Mouse (Mus musculus): Measurements from ENCODE around the gene Rab3ip. TPM values are rescaled to one million over a fixed set of nuclear protein-coding genes. Genes with fewer than 3 reads are reported as not detected.

Rab3ip gene
- polyA plus RNA-seq, 1 experiment from 2014 or later, result 31.1 TPM

- ATAC-seq (ENCODE audit: borderline replicate concordance, extremely low read depth, low FRiP score, low TSS enrichment), result no peak
- H3K27ac ChIP-seq, result no peak overlapping the region
- 94% methylated on average over 8 of the region's 8 CpGs for WGBS
Observed at GRCm38 (mm10) chr10:116915286-116915685, 35.3 kb downstream of the Rab3ip start.

DNA sequence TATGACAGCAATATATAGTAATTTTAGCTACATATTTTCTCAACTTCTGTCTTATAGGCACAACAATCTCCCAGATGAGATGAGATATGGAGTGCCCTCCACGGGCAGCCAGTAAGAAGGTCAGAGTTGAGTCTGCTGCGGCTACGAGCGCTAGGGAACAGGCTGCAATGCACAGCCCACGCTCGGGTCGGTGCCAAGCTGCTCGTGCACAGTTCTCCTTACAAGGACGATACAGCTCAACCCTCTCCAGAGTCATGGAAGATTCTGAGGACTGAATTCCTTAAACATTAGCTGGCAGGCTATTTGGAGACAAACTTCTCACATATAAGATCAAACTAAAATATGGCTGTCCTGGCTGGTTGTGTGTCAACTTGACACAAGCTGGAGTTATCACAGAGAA lies 36.0 kb downstream of the Rab3ip start:
- Histone ChIP-seq H3K9me3 (no peaks in the 10 kb centered on the region), H3K4me3 (no peak overlapping the region), H3K36me3 (peaks cover 23% of the 10 kb centered on the region), H3K4me1 (no peaks in the 10 kb centered on the region), H3K4me2 (no peak overlapping the region), H3K27me3 (no peaks in the 10 kb centered on the region), H3K9ac (no peak overlapping the region), H3K27ac (no peak overlapping the region)
- ATAC-seq (ENCODE audit: borderline replicate concordance, extremely low read depth, low FRiP score, low TSS enrichment), result no peak
- WGBS, result 73% methylated on average over 9 of the region's 9 CpGs

More at GRCm38 (mm10) chr10:116915286-116915685, 35.3 kb downstream of the Rab3ip start:
- no peak overlapping the region for H3K4me2 ChIP-seq
- H3K36me3 ChIP-seq, result peaks cover 16% of the 10 kb centered on the region
- no peak overlapping the region for H3K9ac ChIP-seq
- no peaks in the 10 kb centered on the region for H3K27me3 ChIP-seq
- no peaks in the 10 kb centered on the region for H3K4me1 ChIP-seq
- H3K4me3 ChIP-seq, result no peak overlapping the region
- H3K9me3 ChIP-seq, result no peaks in the 10 kb centered on the region

GRCm38 (mm10) chr10:116913647-116914273 lies 36.8 kb downstream of the Rab3ip start:
- peaks cover 30% of the 10 kb centered on the region for H3K36me3 ChIP-seq
- 70% methylated on average over 17 of the region's 17 CpGs for WGBS

GRCm38 (mm10) chr10:116912850-116913249 lies 37.7 kb downstream of the Rab3ip start:
- H3K27me3 ChIP-seq, result no peaks in the 10 kb centered on the region
- WGBS, result 79% methylated on average over 9 of the region's 9 CpGs
- no peak overlapping the region for H3K4me3 ChIP-seq
- H3K9me3 ChIP-seq, result no peaks in the 10 kb centered on the region
- no peak overlapping the region for H3K4me2 ChIP-seq
- peaks cover 30% of the 10 kb centered on the region for H3K36me3 ChIP-seq
- no peaks in the 10 kb centered on the region for H3K4me1 ChIP-seq
- H3K27ac ChIP-seq, result no peak overlapping the region
- H3K9ac ChIP-seq, result no peak overlapping the region
- no peak for ATAC-seq (ENCODE audit: borderline replicate concordance, extremely low read depth, low FRiP score, low TSS enrichment)

More at GRCm38 (mm10) chr10:116913647-116914273, 36.8 kb downstream of the Rab3ip start:
- Histone ChIP-seq H3K9me3 (no peaks in the 10 kb centered on the region), H3K27me3 (no peaks in the 10 kb centered on the region), H3K4me2 (no peak overlapping the region), H3K9ac (no peak overlapping the region), H3K4me1 (no peaks in the 10 kb centered on the region), H3K27ac (no peak overlapping the region), H3K4me3 (no peak overlapping the region)
- no peak for ATAC-seq (ENCODE audit: borderline replicate concordance, extremely low read depth, low FRiP score, low TSS enrichment)

- Histone ChIP-seq H3K27ac (no peak overlapping the region), H3K9ac (no peak overlapping the region), H3K27me3 (no peaks in the 10 kb centered on the region), H3K4me2 (no peak overlapping the region), H3K4me3 (no peak overlapping the region), H3K36me3 (peaks cover 46% of the 10 kb centered on the region), H3K9me3 (no peaks in the 10 kb centered on the region), H3K4me1 (no peaks in the 10 kb centered on the region)
- no peak for ATAC-seq (ENCODE audit: borderline replicate concordance, extremely low read depth, low FRiP score, low TSS enrichment)
- 66% methylated on average over 15 of the region's 15 CpGs for WGBS
Observed at GRCm38 (mm10) chr10:116908901-116909642, 41.5 kb downstream of the Rab3ip start.

- H3K27ac ChIP-seq, result no peak overlapping the region
- H3K36me3 ChIP-seq, result peaks cover 43% of the 10 kb centered on the region
- H3K4me3 ChIP-seq, result no peak overlapping the region
- ATAC-seq (ENCODE audit: borderline replicate concordance, extremely low read depth, low FRiP score, low TSS enrichment), result no peak
- no peaks in the 10 kb centered on the region for H3K9me3 ChIP-seq
- H3K9ac ChIP-seq, result no peak overlapping the region
- H3K4me1 ChIP-seq, result no peaks in the 10 kb centered on the region
- WGBS, result 84% methylated on average over 9 of the region's 9 CpGs
- no peaks in the 10 kb centered on the region for H3K27me3 ChIP-seq
- H3K4me2 ChIP-seq, result no peak overlapping the region
Observed at GRCm38 (mm10) chr10:116906794-116907193, 43.8 kb downstream of the Rab3ip start.

DNA sequence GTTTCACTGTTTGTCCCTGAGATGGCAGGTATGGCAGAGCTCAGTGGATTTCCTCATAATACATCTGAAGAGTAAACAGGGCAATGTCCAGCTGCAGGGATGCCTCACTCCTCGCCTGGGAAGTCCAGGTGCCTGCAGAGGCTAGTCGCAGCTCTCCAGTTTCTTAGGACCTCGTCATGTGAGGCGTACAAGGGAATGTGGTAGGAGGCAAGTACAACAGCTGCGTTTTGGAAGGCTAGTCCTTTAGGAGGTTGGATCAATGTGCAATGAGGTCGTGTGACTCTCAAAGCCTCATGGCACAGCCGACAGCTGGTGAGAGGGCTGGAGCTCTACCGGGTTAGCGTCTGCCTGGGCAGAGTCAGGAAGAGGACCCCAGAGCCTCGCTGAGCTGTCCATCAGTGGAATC lies 46.1 kb downstream of the Rab3ip start:
- 81% methylated on average over 10 of the region's 10 CpGs for WGBS
- no peak overlapping the region for H3K27ac ChIP-seq
- ATAC-seq (ENCODE audit: borderline replicate concordance, extremely low read depth, low FRiP score, low TSS enrichment), result no peak
- no peak overlapping the region for H3K4me3 ChIP-seq
- no peaks in the 10 kb centered on the region for H3K9me3 ChIP-seq
- no peak overlapping the region for H3K4me2 ChIP-seq
- peaks cover 30% of the 10 kb centered on the region for H3K36me3 ChIP-seq
- no peaks in the 10 kb centered on the region for H3K27me3 ChIP-seq
- no peak overlapping the region for H3K9ac ChIP-seq
- no peaks in the 10 kb centered on the region for H3K4me1 ChIP-seq

GRCm38 (mm10) chr10:116896336-116897177 lies 54.0 kb downstream of the Rab3ip start, which contains the start of gene Myrfl:
Gene Myrfl, minus strand, starts transcription at chr10:116896919.
- Histone ChIP-seq H3K9ac (no peak within 1 kb of the TSS), H3K36me3 (no peaks in the 10 kb centered on the region), H3K27me3 (no peaks in the 10 kb centered on the region), H3K4me1 (no peaks in the 10 kb centered on the region), H3K4me3 (no peak within 1 kb of the TSS), H3K9me3 (no peaks in the 10 kb centered on the region), H3K27ac (no peak within 1 kb of the TSS), H3K4me2 (no peak within 1 kb of the TSS)
- 78% methylated on average over 17 of the region's 17 CpGs for WGBS
- no peak for ATAC-seq (ENCODE audit: borderline replicate concordance, extremely low read depth, low FRiP score, low TSS enrichment)

DNA sequence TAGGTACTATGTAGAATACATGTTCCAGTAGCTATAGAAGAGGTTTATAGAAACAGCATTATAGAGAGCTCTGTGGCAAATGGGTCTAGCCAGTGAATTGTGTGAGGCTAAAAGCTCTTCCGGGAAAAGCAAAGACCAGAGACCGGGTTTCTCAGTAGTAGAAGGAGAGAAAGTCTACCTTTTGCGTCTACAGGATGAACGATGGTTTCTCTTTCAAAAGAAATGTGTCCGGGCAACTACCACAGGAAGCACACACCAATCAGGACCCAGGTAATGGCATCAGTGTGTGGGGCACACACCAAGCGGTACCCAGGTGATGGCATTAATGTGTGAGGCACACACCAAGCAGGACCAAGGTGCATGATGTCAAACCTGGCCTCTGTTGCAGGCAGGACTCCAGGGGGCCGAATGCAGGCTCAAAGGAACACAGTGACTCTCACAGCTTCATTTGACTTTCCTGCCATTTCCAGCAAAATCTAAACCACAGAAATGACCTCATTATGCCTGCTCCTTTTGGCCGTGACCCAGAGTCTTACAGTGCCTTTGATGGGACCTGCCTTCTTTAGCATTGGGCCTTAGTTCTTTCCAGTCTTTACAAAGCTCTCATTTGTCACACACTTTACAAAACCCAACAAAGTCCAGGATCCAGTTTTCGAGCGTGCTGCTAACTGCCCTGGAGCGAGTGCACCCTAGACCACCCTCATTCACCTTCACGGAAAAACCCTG lies 55.3 kb downstream of the Rab3ip start:
- no peak overlapping the region for H3K4me3 ChIP-seq
- H3K9ac ChIP-seq, result no peak overlapping the region
- H3K9me3 ChIP-seq, result no peaks in the 10 kb centered on the region
- ATAC-seq (ENCODE audit: borderline replicate concordance, extremely low read depth, low FRiP score, low TSS enrichment), result no peak
- no peak overlapping the region for H3K4me2 ChIP-seq
- H3K27me3 ChIP-seq, result no peaks in the 10 kb centered on the region
- H3K4me1 ChIP-seq, result no peaks in the 10 kb centered on the region
- WGBS, result 87% methylated on average over 12 of the region's 12 CpGs
- H3K36me3 ChIP-seq, result no peaks in the 10 kb centered on the region
- H3K27ac ChIP-seq, result no peak overlapping the region

DNA sequence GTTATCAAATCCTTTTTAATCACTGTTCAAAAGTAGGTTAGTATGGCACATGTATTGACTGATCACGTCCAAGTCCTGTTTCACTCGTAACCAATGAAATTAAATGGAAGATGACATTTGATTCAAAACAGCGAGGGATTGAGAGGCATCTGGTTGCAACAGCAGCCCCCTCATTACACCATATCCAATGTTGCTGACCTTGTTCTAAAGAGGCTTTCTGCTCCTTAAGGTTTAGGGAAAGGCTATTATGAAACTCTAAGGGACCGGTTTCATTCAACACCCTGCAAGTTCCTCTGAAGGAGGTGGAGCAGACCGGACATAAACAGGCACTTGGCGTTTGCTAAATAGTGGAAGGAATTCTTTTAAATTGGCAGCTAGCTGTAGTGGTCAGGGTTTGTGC lies 56.0 kb downstream of the Rab3ip start:
- no peaks in the 10 kb centered on the region for H3K9me3 ChIP-seq
- H3K36me3 ChIP-seq, result no peaks in the 10 kb centered on the region
- WGBS, result 73% methylated on average over 6 of the region's 6 CpGs
- no peak overlapping the region for H3K4me3 ChIP-seq
- no peaks in the 10 kb centered on the region for H3K4me1 ChIP-seq
- H3K4me2 ChIP-seq, result no peak overlapping the region
- H3K27ac ChIP-seq, result no peak overlapping the region
- ATAC-seq (ENCODE audit: borderline replicate concordance, extremely low read depth, low FRiP score, low TSS enrichment), result no peak
- no peak overlapping the region for H3K9ac ChIP-seq
- no peaks in the 10 kb centered on the region for H3K27me3 ChIP-seq

DNA sequence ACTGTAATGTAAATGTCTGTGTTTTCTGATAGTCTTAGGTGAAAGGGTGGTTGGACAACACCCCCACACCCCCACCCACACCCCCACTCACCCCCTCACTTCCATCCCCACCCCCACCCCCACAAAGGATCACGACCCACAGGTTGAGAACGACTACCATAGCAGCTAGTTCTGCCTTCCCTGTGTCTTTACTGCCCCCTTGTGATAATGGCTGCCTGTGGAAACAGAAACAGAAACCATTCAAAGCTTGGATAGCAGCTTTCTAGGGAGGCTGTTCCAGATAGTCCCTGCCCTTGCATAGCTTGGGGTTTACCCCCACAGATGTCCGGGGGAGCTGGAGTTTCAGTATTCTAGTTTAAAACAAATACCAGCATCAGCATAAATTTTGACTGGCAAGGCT lies 56.8 kb downstream of the Rab3ip start:
- no peak for ATAC-seq (ENCODE audit: borderline replicate concordance, extremely low read depth, low FRiP score, low TSS enrichment)
- Histone ChIP-seq H3K27me3 (no peaks in the 10 kb centered on the region), H3K9ac (no peak overlapping the region), H3K9me3 (no peaks in the 10 kb centered on the region), H3K36me3 (no peaks in the 10 kb centered on the region), H3K4me2 (no peak overlapping the region), H3K27ac (no peak overlapping the region), H3K4me3 (no peak overlapping the region), H3K4me1 (no peaks in the 10 kb centered on the region)
- 15% methylated on average over 3 of the region's 3 CpGs for WGBS
